In the genomic region with DNA sequence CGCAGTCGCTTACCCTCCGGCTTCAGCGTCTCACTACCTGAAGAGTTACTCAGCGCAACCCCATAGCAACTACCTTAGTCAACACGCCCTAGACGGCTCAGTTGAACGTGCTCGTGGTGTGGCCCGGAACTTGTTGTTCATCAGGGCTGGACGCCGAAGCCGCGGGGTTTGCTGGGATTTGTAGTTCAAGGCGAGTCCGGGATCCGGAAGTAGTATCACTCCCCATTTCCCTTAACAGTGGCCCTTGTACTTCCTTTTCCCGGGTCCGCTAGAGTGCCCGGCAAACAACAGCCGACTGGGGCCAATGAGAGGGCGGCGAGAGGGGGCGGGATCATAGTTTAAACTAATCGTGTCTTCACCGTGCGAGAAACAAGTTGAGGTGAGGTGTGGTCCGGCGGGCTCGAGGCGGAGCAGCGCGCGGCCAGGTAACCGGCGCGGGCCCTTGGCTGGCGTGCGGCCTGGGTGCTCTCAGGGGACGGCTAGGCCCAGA, we compare ENCODE assay signal across 8 mouse cellular contexts. TPM values are rescaled to one million over a fixed set of nuclear protein-coding genes. Genes with fewer than 3 reads are reported as not detected.
DNase-seq lines count a peak whose midpoint lies in the region; ATAC-seq and TF ChIP-seq lines count a peak whose summit lies in the region.

A gene (minus strand): TSS at position 145 of the 490 bp plus-strand sequence.
A gene (plus strand): TSS at position 361 of the 490 bp plus-strand sequence.

- TF ChIP-seq CTCF in E14TG2a.4 (conservative IDR thresholded peaks at IDR 0.05; ENCODE audit: low read length), result no peak
- TF ChIP-seq CTCF in heart, postnatal 0 days (IDR thresholded peaks at IDR 0.05; ENCODE audit: low read depth), result no peak
- no peak for TF ChIP-seq CTCF in testis, adult 2 months (IDR thresholded peaks at IDR 0.05; ENCODE audit: control insufficient read depth, insufficient read depth, insufficient replicate concordance, low read depth, low read length)

- H3K4me1 ChIP-seq in E14TG2a.4 (replicated peaks; ENCODE audit: low read depth, low read length), result peaks cover 53% of the 10 kb centered on the region
- peaks cover 23% of the 10 kb centered on the region for H3K4me1 ChIP-seq in forebrain, embryonic 12.5 days
- H3K4me1 ChIP-seq in heart, postnatal 0 days (ENCODE audit: control insufficient read depth, insufficient read depth), result peaks cover 15% of the 10 kb centered on the region
- H3K4me1 ChIP-seq in liver, embryonic 16.5 days (ENCODE audit: control insufficient read depth, low read depth, low read length), result peaks cover 31% of the 10 kb centered on the region
- peaks cover 32% of the 10 kb centered on the region for H3K4me1 ChIP-seq in neural tube, embryonic 13.5 days (replicated peaks)
- H3K4me1 ChIP-seq in testis, adult 2 months (ENCODE audit: control insufficient read depth, insufficient read depth, low read length), result no peaks in the 10 kb centered on the region

- H3K27ac ChIP-seq in forebrain, embryonic 12.5 days, result peak within 1 kb of the TSS; percentile 80
- peak within 1 kb of the TSS; percentile 67 for H3K27ac ChIP-seq in heart, postnatal 0 days (ENCODE audit: low read depth)
- H3K27ac ChIP-seq in liver, embryonic 16.5 days (ENCODE audit: low read length), result peak within 1 kb of the TSS; percentile 93
- peak within 1 kb of the TSS; percentile 71 for H3K27ac ChIP-seq in neural tube, embryonic 13.5 days (replicated peaks)
- H3K27ac ChIP-seq in testis, adult 2 months (ENCODE audit: control insufficient read depth, insufficient read depth, low read depth, low read length), result peak within 1 kb of the TSS; percentile 89

- peak; percentile 50; the same call in 1 of the 2 replicates for TF ChIP-seq EP300 in heart, postnatal 0 days (IDR thresholded peaks at IDR 0.05; ENCODE audit: low read depth)

- peaks cover 47% of the 10 kb centered on the region for H3K36me3 ChIP-seq in E14TG2a.4 (ENCODE audit: insufficient read depth, low read length)
- peaks cover 10% of the 10 kb centered on the region; the same call in 1 of the 2 replicates for H3K36me3 ChIP-seq in forebrain, embryonic 12.5 days (replicated peaks)
- H3K36me3 ChIP-seq in heart, postnatal 0 days (replicated peaks; ENCODE audit: control insufficient read depth, insufficient read depth, low read length), result no peaks in the 10 kb centered on the region
- H3K36me3 ChIP-seq in liver, embryonic 16.5 days (ENCODE audit: control insufficient read depth, insufficient read depth), result no peaks in the 10 kb centered on the region
- no peaks in the 10 kb centered on the region for H3K36me3 ChIP-seq in neural tube, embryonic 13.5 days
- no peaks in the 10 kb centered on the region; the same call in 1 of the 2 replicates for H3K36me3 ChIP-seq in testis, adult 2 months (ENCODE audit: control insufficient read depth, insufficient read depth, low read length)

- H3K4me2 ChIP-seq in forebrain, embryonic 12.5 days, result peak within 1 kb of the TSS; percentile 74
- peak within 1 kb of the TSS; percentile 93 for H3K4me2 ChIP-seq in heart, postnatal 0 days (ENCODE audit: low read depth, low read length)
- peak within 1 kb of the TSS; percentile 91 for H3K4me2 ChIP-seq in liver, embryonic 16.5 days (ENCODE audit: low read depth, low read length)
- peak within 1 kb of the TSS; percentile 71 for H3K4me2 ChIP-seq in neural tube, embryonic 13.5 days

- TF ChIP-seq POLR2A in testis, adult 2 months (IDR thresholded peaks at IDR 0.05; ENCODE audit: control insufficient read depth, low read depth, low read length), result peak; percentile 76

- under 1% methylated on average over 40 of the region's 40 CpGs for WGBS in forebrain, embryonic 12.5 days
- WGBS in heart, postnatal 0 days, result 0% methylated on average over 39 of the region's 40 CpGs
- under 1% methylated on average over 40 of the region's 40 CpGs for WGBS in liver, embryonic 16.5 days (ENCODE audit: insufficient replicate concordance)
- WGBS in neural tube, embryonic 13.5 days, result under 1% methylated on average over 38 of the region's 40 CpGs

- DNase-seq in c-Kit-positive CD71-positive TER-119-positive erythroid progenitor cells, embryonic 14.5 days (ENCODE audit: low spot score), result peak; percentile 98
- DNase-seq in heart, postnatal 0 days (ENCODE audit: low spot score), result peak; percentile 97
- peak; percentile 96 to 97 for DNase-seq in kidney, postnatal 4 days

- H3K27me3 ChIP-seq in E14TG2a.4 (ENCODE audit: insufficient read depth, low read length), result no peaks in the 10 kb centered on the region
- no peaks in the 10 kb centered on the region for H3K27me3 ChIP-seq in forebrain, embryonic 12.5 days
- H3K27me3 ChIP-seq in heart, postnatal 0 days (ENCODE audit: control insufficient read depth, insufficient read depth, low read length), result no peaks in the 10 kb centered on the region
- no peaks in the 10 kb centered on the region for H3K27me3 ChIP-seq in liver, embryonic 16.5 days (ENCODE audit: control insufficient read depth, insufficient read depth, low read depth, low read length)
- no peaks in the 10 kb centered on the region for H3K27me3 ChIP-seq in neural tube, embryonic 13.5 days
- H3K27me3 ChIP-seq in testis, adult 2 months (ENCODE audit: control insufficient read depth, insufficient read depth, low read length), result no peaks in the 10 kb centered on the region

- peak; percentile 98 for ATAC-seq in forebrain, embryonic 12.5 days (ENCODE audit: low FRiP score)
- ATAC-seq in heart, postnatal 0 days (ENCODE audit: insufficient read depth, low read depth), result peak; percentile 99
- peak; percentile 97 for ATAC-seq in liver, embryonic 16.5 days (ENCODE audit: low read depth)
- ATAC-seq in neural tube, embryonic 13.5 days (ENCODE audit: low read depth), result peak; percentile 98

- peak within 1 kb of the TSS; percentile 85 for H3K9ac ChIP-seq in forebrain, embryonic 12.5 days
- H3K9ac ChIP-seq in heart, postnatal 0 days (replicated peaks; ENCODE audit: low read depth, low read length), result peak within 1 kb of the TSS; percentile 57
- peak within 1 kb of the TSS; percentile 89 for H3K9ac ChIP-seq in liver, embryonic 16.5 days (ENCODE audit: low read depth, low read length)
- H3K9ac ChIP-seq in neural tube, embryonic 13.5 days, result peak within 1 kb of the TSS; percentile 81

- H3K4me3 ChIP-seq in E14TG2a.4 (replicated peaks; ENCODE audit: low read length), result peak within 1 kb of the TSS; percentile 91
- H3K4me3 ChIP-seq in forebrain, embryonic 12.5 days (replicated peaks), result peak within 1 kb of the TSS; percentile 90
- H3K4me3 ChIP-seq in heart, postnatal 0 days (ENCODE audit: low read depth, low read length), result peak within 1 kb of the TSS; percentile 65
- H3K4me3 ChIP-seq in liver, embryonic 16.5 days (ENCODE audit: low read depth, low read length), result peak within 1 kb of the TSS; percentile 81
- H3K4me3 ChIP-seq in neural tube, embryonic 13.5 days, result peak within 1 kb of the TSS; percentile 75
- peak within 1 kb of the TSS; percentile 92 for H3K4me3 ChIP-seq in testis, adult 2 months (ENCODE audit: control insufficient read depth, low read depth, low read length)

- H3K9me3 ChIP-seq in E14TG2a.4 (ENCODE audit: low read length), result no peaks in the 10 kb centered on the region
- no peaks in the 10 kb centered on the region for H3K9me3 ChIP-seq in forebrain, embryonic 12.5 days
- no peaks in the 10 kb centered on the region for H3K9me3 ChIP-seq in heart, postnatal 0 days (replicated peaks; ENCODE audit: control insufficient read depth, low read length)
- no peaks in the 10 kb centered on the region for H3K9me3 ChIP-seq in liver, embryonic 16.5 days (replicated peaks; ENCODE audit: control insufficient read depth, low read length)
- no peaks in the 10 kb centered on the region for H3K9me3 ChIP-seq in neural tube, embryonic 13.5 days

RNA-seq across cellular contexts. Expression of the first gene that starts in this region (rescaled TPM):
- polyA plus RNA-seq in forebrain, embryonic 12.5 days (2016; fragmentation: Nextera tagmentation; extraction: Ambion mirVana), result 6.5 and 7.3 TPM in 2 replicates
- 0.19 and 3.1 TPM in 2 replicates for total RNA-seq in heart, postnatal 0 days (2014; rRNA removed; ENCODE audit: low replicate concordance)
- polyA plus RNA-seq in heart, postnatal 0 days (2015; fragmentation: Nextera tagmentation; extraction: Ambion mirVana), result 3.0 and 3.9 TPM in 2 replicates
- 1.3 and 2.1 TPM in 2 replicates for polyA plus RNA-seq in liver, embryonic 16.5 days (2015; fragmentation: Nextera tagmentation; extraction: Ambion mirVana)
- polyA plus RNA-seq in neural tube, embryonic 13.5 days (2015; fragmentation: Nextera tagmentation; extraction: Ambion mirVana), result 6.6 and 8.3 TPM in 2 replicates
- polyA plus RNA-seq in testis, adult 2 months (2012; rRNA removed), result 1,236 and 1,353 TPM in 2 replicates

RNA-seq across cellular contexts. Expression of the second gene that starts in this region (rescaled TPM):
- 112 and 123 TPM in 2 replicates for polyA plus RNA-seq in forebrain, embryonic 12.5 days (2016; fragmentation: Nextera tagmentation; extraction: Ambion mirVana)
- 75.3 and 77.0 TPM in 2 replicates for total RNA-seq in heart, postnatal 0 days (2014; rRNA removed; ENCODE audit: low replicate concordance)
- polyA plus RNA-seq in heart, postnatal 0 days (2015; fragmentation: Nextera tagmentation; extraction: Ambion mirVana), result 23.3 and 23.4 TPM in 2 replicates
- 32.1 and 32.5 TPM in 2 replicates for polyA plus RNA-seq in liver, embryonic 16.5 days (2015; fragmentation: Nextera tagmentation; extraction: Ambion mirVana)
- polyA plus RNA-seq in neural tube, embryonic 13.5 days (2015; fragmentation: Nextera tagmentation; extraction: Ambion mirVana), result 46.2 and 50.1 TPM in 2 replicates
- 20.8 and 21.9 TPM in 2 replicates for polyA plus RNA-seq in testis, adult 2 months (2012; rRNA removed)

Comparison
In these comparisons a context has a peak if more than half of its experiments do, and no peak if none do; other contexts are left out.
1. Peak in every context shown above with its lines: DNase-seq, ATAC-seq, H3K4me3 ChIP-seq and H3K27ac ChIP-seq.
2. RNA of the first gene that starts in this region (polyA plus RNA-seq): 1,236 to 1,353 TPM in testis, adult 2 months; 6.6 to 8.3 TPM in neural tube, embryonic 13.5 days, 6.5 to 7.3 TPM in forebrain, embryonic 12.5 days, 3.0 to 3.9 TPM in heart, postnatal 0 days and 1.3 to 2.1 TPM in liver, embryonic 16.5 days; every median in the first group is over 100 times any median in the second.